Mouse (Mus musculus) adrenal gland, adult 18-20 months (tissue): Measurements from ENCODE around the gene Rfng. TPM values are rescaled to one million over a fixed set of nuclear protein-coding genes. Genes with fewer than 3 reads are reported as not detected.

Experiments
- total RNA-seq, 2 experiments: library from RNA; stranded (reverse); gene quantifications; 1 replicate in 1 of 2; 2 replicates in 1 of 2; pipeline ENCODE4 v1.2.3; 2021

The Rfng gene
- total RNA-seq, 2 experiments from 2014 or later, result 18.5 to 19.4 TPM

Other genes with a start within 250 kb of the Rfng start
- 10 to 100 TPM; 46.6 to 57.8 TPM for gene Mcrip1, start 234.5 kb downstream of the Rfng start, total RNA-seq
- gene Ppp1r27, start 233.1 kb downstream of the Rfng start, total RNA-seq, result 1 to 10 TPM in 1 of 2 experiments, under 1 TPM in 1; 0.42 to 1.1 TPM
- gene P4hb, start 211.0 kb downstream of the Rfng start, total RNA-seq, result 100 to 1,000 TPM; 440 to 468 TPM
- gene Arhgdia, start 202.6 kb downstream of the Rfng start, total RNA-seq, result 100 to 1,000 TPM; 326 to 340 TPM
- 10 to 100 TPM; 80.7 to 92.4 TPM for gene Alyref, start 185.8 kb downstream of the Rfng start, total RNA-seq
- gene Anapc11, start 185.8 kb downstream of the Rfng start, total RNA-seq, result 10 to 100 TPM; 75.5 to 95.4 TPM
- 1 to 10 TPM in 1 of 2 experiments, not detected in 1; 1.2 TPM for gene Npb, start 175.7 kb downstream of the Rfng start, total RNA-seq
- 100 to 1,000 TPM; 300 to 301 TPM for gene Pcyt2, start 166.3 kb downstream of the Rfng start, total RNA-seq
- 10 to 100 TPM; 34.3 to 70.6 TPM for gene Sirt7, start 159.0 kb downstream of the Rfng start, total RNA-seq
- 10 to 100 TPM; 56.3 to 69.3 TPM for gene Mafg, start 150.6 kb downstream of the Rfng start, total RNA-seq
- 1 to 10 TPM; 1.4 to 2.1 TPM for gene Pycr1, start 140.4 kb downstream of the Rfng start, total RNA-seq
- gene Myadml2, start 136.0 kb downstream of the Rfng start, total RNA-seq, result under 1 TPM in 1 of 2 experiments, not detected in 1; 0.99 TPM
- 1 to 10 TPM; 2.8 to 6.6 TPM for gene Notum, start 123.0 kb downstream of the Rfng start, total RNA-seq
- 10 to 100 TPM; 62.6 to 77.7 TPM for gene Aspscr1, start 111.2 kb downstream of the Rfng start, total RNA-seq
- 10 to 100 TPM; 46.3 to 52.8 TPM for gene Cenpx, start 70.5 kb downstream of the Rfng start, total RNA-seq
- gene Lrrc45, start 70.3 kb downstream of the Rfng start, total RNA-seq, result 10 to 100 TPM; 24.6 to 30.3 TPM
- 10 to 100 TPM in 1 of 2 experiments, 1 to 10 TPM in 1; 6.6 to 15.5 TPM for gene Rac3, start 62.7 kb downstream of the Rfng start, total RNA-seq
- 100 to 1,000 TPM in 1 of 2 experiments, 10 to 100 TPM in 1; 27.6 to 104 TPM for gene Dcxr, start 56.9 kb downstream of the Rfng start, total RNA-seq
- gene Cbr2, start 52.1 kb downstream of the Rfng start, total RNA-seq, result 10 to 100 TPM in 1 of 2 experiments, 1 to 10 TPM in 1; 6.4 to 14.9 TPM
- gene Hmga1b, start 21.4 kb downstream of the Rfng start, total RNA-seq, result 10 to 100 TPM; 10.1 to 14.6 TPM
- gene Gps1, start 65 bp upstream of the Rfng start, total RNA-seq, result 100 to 1,000 TPM; 118 to 138 TPM
- gene Dus1l, start 12.2 kb upstream of the Rfng start, total RNA-seq, result 10 to 100 TPM; 47.8 to 57.2 TPM
- gene Fasn, start 40.3 kb upstream of the Rfng start, total RNA-seq, result 1,000 to 10,000 TPM; 2,155 to 5,020 TPM
- gene Ccdc57, start 148.7 kb upstream of the Rfng start, total RNA-seq, result 10 to 100 TPM; 12.8 to 21.3 TPM
- 1 to 10 TPM; 1.3 to 4.4 TPM for gene Slc16a3, start 164.3 kb upstream of the Rfng start, total RNA-seq
- 100 to 1,000 TPM; 108 to 127 TPM for gene Csnk1d, start 207.1 kb upstream of the Rfng start, total RNA-seq